Mouse (Mus musculus) erythroid progenitor cell, adult 5-6 weeks (primary cell): ENCODE results near the gene Dhx57. TPM values are rescaled to one million over a fixed set of nuclear protein-coding genes. Genes with fewer than 3 reads are reported as not detected.
"Not testable (repeated sequence)": the region's sequence is repeated elsewhere in the genome, so short reads cannot be mapped to it uniquely, and the experiment has no call there.

ENCODE experiments used
- ATAC-seq: replicated peaks from 2 replicates; pipeline ENCODE4 v1.8.0; 2016; ENCODE audit warnings: moderate number of reproducible peaks, mild to moderate bottlenecking, moderate TSS enrichment, inconsistent platforms; ENCODE audit not compliant: poor library complexity, low FRiP score, severe bottlenecking
- total RNA-seq, 2 experiments: library from RNA; stranded (forward) in 1 of 2; stranded (reverse) in 1 of 2; fragments of 150-400 nt in 1 of 2; fragments of 186-747, 209-891 nt in 1 of 2; gene quantifications; 2 replicates each; pipeline versions ENCODE4 v1.2.3 to v1.2.4; 2015 to 2017; ENCODE audit warnings: low replicate concordance in 2 of 2

The Dhx57 gene
- total RNA-seq (2015; ENCODE audit: low replicate concordance): 2.5 and 4.0 TPM in 2 replicates
- total RNA-seq (2017; ENCODE audit: low replicate concordance): 1.9 and 2.7 TPM in 2 replicates

- ATAC-seq: peak; percentile 100
Observed at GRCm38 (mm10) chr17:80290074-80290657, at the start of gene Dhx57, which contains the start of gene Morn2. TSS of gene Dhx57 (minus strand) at chr17:80290476. TSS of gene Morn2 (plus strand) at chr17:80290203.

GRCm38 (mm10) chr17:80332386-80332785 is 42.1 kb upstream of the Dhx57 start:
- no peak for ATAC-seq

- no peak for ATAC-seq
Observed at GRCm38 (mm10) chr17:80326431-80326830, 36.2 kb upstream of the Dhx57 start.

GRCm38 (mm10) chr17:80325456-80325855 is 35.2 kb upstream of the Dhx57 start:
- ATAC-seq: no peak

GRCm38 (mm10) chr17:80324521-80324920 is 34.2 kb upstream of the Dhx57 start:
- ATAC-seq: no peak

- no peak for ATAC-seq
Observed at GRCm38 (mm10) chr17:80323658-80324057, 33.4 kb upstream of the Dhx57 start.

GRCm38 (mm10) chr17:80323015-80323414 is 32.7 kb upstream of the Dhx57 start:
- no peak for ATAC-seq

GRCm38 (mm10) chr17:80322228-80322627 is 32.0 kb upstream of the Dhx57 start:
- ATAC-seq: no peak

- no peak for ATAC-seq
Observed at GRCm38 (mm10) chr17:80312405-80312804, 22.1 kb upstream of the Dhx57 start.

- ATAC-seq: no peak
Observed at GRCm38 (mm10) chr17:80311761-80312160, 21.5 kb upstream of the Dhx57 start.

GRCm38 (mm10) chr17:80307251-80307650 is 17.0 kb upstream of the Dhx57 start, which contains the start of gene Arhgef33:
TSS of gene Arhgef33 (plus strand) at chr17:80307407.
- no peak for ATAC-seq

GRCm38 (mm10) chr17:80298844-80299243 is 8.6 kb upstream of the Dhx57 start:
- ATAC-seq: no peak

GRCm38 (mm10) chr17:80295258-80295657 is 5.0 kb upstream of the Dhx57 start:
- ATAC-seq: no peak

- no peak for ATAC-seq
Observed at GRCm38 (mm10) chr17:80291148-80291547, 872 bp upstream of the Dhx57 start.

- peak; percentile 13; the same call in 1 of the 2 replicates for ATAC-seq
Observed at GRCm38 (mm10) chr17:80289280-80290073, 799 bp downstream of the Dhx57 start.

- no peak for ATAC-seq
Observed at GRCm38 (mm10) chr17:80288012-80288411, 2.3 kb downstream of the Dhx57 start.

GRCm38 (mm10) chr17:80284446-80284845 is 5.8 kb downstream of the Dhx57 start:
- ATAC-seq: no peak

- no peak for ATAC-seq
Observed at GRCm38 (mm10) chr17:80279340-80280070, 10.8 kb downstream of the Dhx57 start.

GRCm38 (mm10) chr17:80278255-80278654 is 12.0 kb downstream of the Dhx57 start:
- no peak for ATAC-seq

- ATAC-seq: not testable (repeated sequence)
Observed at GRCm38 (mm10) chr17:80270622-80271021, 19.7 kb downstream of the Dhx57 start.
